Mouse (Mus musculus) limb, embryonic 10.5 days (tissue): ENCODE data around the gene Neu1. TPM values are rescaled to one million over a fixed set of nuclear protein-coding genes. Genes with fewer than 3 reads are reported as not detected.
A peak's percentile ranks its signal among the peaks of the same experiment; 100 is the strongest.
"Not testable (repeated sequence)": the region's sequence is repeated elsewhere in the genome, so short reads cannot be mapped to it uniquely, and the experiment has no call there.

ENCODE experiments used
- DNase-seq: peaks from one replicate; pipeline ENCODE4 v3.0.0-alpha.2; 2017; ENCODE audit warnings: low spot score
- H3K27ac ChIP-seq: fragments of 300-500 bp; sonication (generic); 2 replicates; pipeline ENCODE4 v1.5.1; 2016; ENCODE audit warnings: mild to moderate bottlenecking
- H3K27me3 ChIP-seq: fragments of 300-500 bp; sonication (generic); 2 replicates; pipeline ENCODE4 v1.6.1; 2016; ENCODE audit warnings: low read depth, mild to moderate bottlenecking; ENCODE audit not compliant: poor library complexity, severe bottlenecking
- H3K36me3 ChIP-seq: fragments of 300-500 bp; sonication (generic); 2 replicates; pipeline ENCODE4 v1.6.1; 2016; ENCODE audit warnings: mild to moderate bottlenecking, moderate library complexity
- H3K4me1 ChIP-seq: fragments of 300-500 bp; sonication (generic); 2 replicates; pipeline ENCODE4 v1.6.1; 2016
- H3K4me3 ChIP-seq: fragments of 300-500 bp; sonication (generic); 2 replicates; pipeline ENCODE4 v1.5.1; 2016; ENCODE audit warnings: mild to moderate bottlenecking, moderate library complexity
- H3K9me3 ChIP-seq: fragments of 300-500 bp; sonication (generic); replicated peaks from 2 replicates; pipeline ENCODE4 v1.6.1; 2016; ENCODE audit warnings: mild to moderate bottlenecking
- WGBS: fragments of 180-500 bp; shearing (Covaris S2); methylation state at CpG from one replicate; pipeline ENCODE4 v1.1.7; 2016; 5-methylcytosine and 5-hydroxymethylcytosine counted together
- polyA plus RNA-seq: library from polyadenylated mRNA; unstranded; fragments of >200 nt; fragmentation: Nextera tagmentation; extraction: Ambion mirVana; gene quantifications from 2 replicates; pipeline ENCODE4 v1.2.1, GENCODE M21; 2016

The Neu1 gene
- polyA plus RNA-seq, 1 experiment from 2014 or later = 16.1 TPM

GRCm38 (mm10) chr17:34896366-34896765, 34.7 kb upstream of the Neu1 start:
- H3K4me3 ChIP-seq = peak overlapping the region; percentile 99
- no peaks in the 10 kb centered on the region for H3K27me3 ChIP-seq
- peaks cover 27% of the 10 kb centered on the region for H3K36me3 ChIP-seq
- no peaks in the 10 kb centered on the region for H3K9me3 ChIP-seq
- no peak for DNase-seq
- 90% methylated on average over 17 of the region's 17 CpGs for WGBS
- peaks cover 56% of the 10 kb centered on the region for H3K4me1 ChIP-seq
- H3K27ac ChIP-seq = 0 out of 2 replicates have a peak overlapping the region, but pooled peaks have one; percentile 99

- 27% methylated on average over 10 of the region's 10 CpGs for WGBS
- peaks cover 38% of the 10 kb centered on the region for H3K36me3 ChIP-seq
- peak overlapping the region; percentile 100 for H3K27ac ChIP-seq
- no peaks in the 10 kb centered on the region for H3K27me3 ChIP-seq
- peaks cover 56% of the 10 kb centered on the region for H3K4me1 ChIP-seq
- DNase-seq = peak; percentile 46
- H3K9me3 ChIP-seq = no peaks in the 10 kb centered on the region
- peak overlapping the region; percentile 99 for H3K4me3 ChIP-seq
Measured at GRCm38 (mm10) chr17:34897373-34898159, 33.5 kb upstream of the Neu1 start.

- peak; percentile 90 for DNase-seq
- peak within 1 kb of the TSS; percentile 99 for H3K4me3 ChIP-seq
- H3K4me1 ChIP-seq = peaks cover 56% of the 10 kb centered on the region
- H3K27me3 ChIP-seq = no peaks in the 10 kb centered on the region
- no peaks in the 10 kb centered on the region for H3K9me3 ChIP-seq
- peak within 1 kb of the TSS; percentile 100 for H3K27ac ChIP-seq
- peaks cover 44% of the 10 kb centered on the region for H3K36me3 ChIP-seq
- under 1% methylated on average over 43 of the region's 44 CpGs for WGBS
Measured at GRCm38 (mm10) chr17:34898160-34898586, 32.9 kb upstream of the Neu1 start, which contains the start of the genes C2 and Ehmt2. Gene C2, minus strand, starts transcription at chr17:34898265. Gene Ehmt2, plus strand, starts transcription at chr17:34898469.

- peak overlapping the region; percentile 100 for H3K27ac ChIP-seq
- DNase-seq = peak; percentile 79
- WGBS = 1% methylated on average over 42 of the region's 47 CpGs
- H3K4me3 ChIP-seq = peak overlapping the region; percentile 99
- peaks cover 49% of the 10 kb centered on the region for H3K36me3 ChIP-seq
- H3K4me1 ChIP-seq = peaks cover 51% of the 10 kb centered on the region
- H3K27me3 ChIP-seq = no peaks in the 10 kb centered on the region
- H3K9me3 ChIP-seq = no peaks in the 10 kb centered on the region
Measured at GRCm38 (mm10) chr17:34898706-34899052, 32.4 kb upstream of the Neu1 start.

- DNase-seq = peak; percentile 60
- H3K27me3 ChIP-seq = no peaks in the 10 kb centered on the region
- WGBS = under 1% methylated on average over 43 of the region's 45 CpGs
- H3K36me3 ChIP-seq = peaks cover 55% of the 10 kb centered on the region
- peak overlapping the region; percentile 100 for H3K27ac ChIP-seq
- H3K4me1 ChIP-seq = peaks cover 46% of the 10 kb centered on the region
- H3K4me3 ChIP-seq = peak overlapping the region; percentile 99
- no peaks in the 10 kb centered on the region for H3K9me3 ChIP-seq
Measured at GRCm38 (mm10) chr17:34899053-34899889, 31.8 kb upstream of the Neu1 start.

- no peaks in the 10 kb centered on the region for H3K27me3 ChIP-seq
- peaks cover 61% of the 10 kb centered on the region for H3K36me3 ChIP-seq
- H3K27ac ChIP-seq = peak overlapping the region; percentile 100
- no peak for DNase-seq
- WGBS = 8% methylated on average over 5 of the region's 5 CpGs
- H3K9me3 ChIP-seq = no peaks in the 10 kb centered on the region
- peaks cover 46% of the 10 kb centered on the region for H3K4me1 ChIP-seq
- H3K4me3 ChIP-seq = peak overlapping the region; percentile 99
Measured at GRCm38 (mm10) chr17:34899890-34900243, 31.2 kb upstream of the Neu1 start.

GRCm38 (mm10) chr17:34900826-34901225, 30.2 kb upstream of the Neu1 start:
- H3K27ac ChIP-seq, H3K4me3 ChIP-seq, H3K9me3 ChIP-seq, DNase-seq, H3K27me3 ChIP-seq: not testable (repeated sequence)
- H3K36me3 ChIP-seq = peaks cover 63% of the 10 kb centered on the region
- peaks cover 36% of the 10 kb centered on the region for H3K4me1 ChIP-seq

- DNase-seq, H3K27me3 ChIP-seq, H3K27ac ChIP-seq, H3K9me3 ChIP-seq, H3K4me3 ChIP-seq: not testable (repeated sequence)
- WGBS = 93% methylated on average over 9 of the region's 10 CpGs
- H3K4me1 ChIP-seq = peaks cover 27% of the 10 kb centered on the region
- H3K36me3 ChIP-seq = peaks cover 63% of the 10 kb centered on the region
Measured at GRCm38 (mm10) chr17:34901948-34902347, 29.1 kb upstream of the Neu1 start.

- no peaks in the 10 kb centered on the region for H3K27me3 ChIP-seq
- H3K36me3 ChIP-seq = peaks cover 72% of the 10 kb centered on the region
- peaks cover 17% of the 10 kb centered on the region for H3K4me1 ChIP-seq
- WGBS = 93% methylated on average over 9 of the region's 9 CpGs
- DNase-seq = no peak
- no peaks in the 10 kb centered on the region for H3K9me3 ChIP-seq
- H3K27ac ChIP-seq = no peak overlapping the region
- H3K4me3 ChIP-seq = no peak overlapping the region
Measured at GRCm38 (mm10) chr17:34902895-34903294, 28.2 kb upstream of the Neu1 start.

GRCm38 (mm10) chr17:34910982-34911381, 20.1 kb upstream of the Neu1 start:
- Histone ChIP-seq H3K4me3 (peak overlapping the region; percentile 2; the same call in 1 of the 2 replicates), H3K9me3 (no peaks in the 10 kb centered on the region), H3K27ac (no peak overlapping the region), H3K27me3 (no peaks in the 10 kb centered on the region), H3K4me1 (peaks cover 20% of the 10 kb centered on the region), H3K36me3 (peaks cover 84% of the 10 kb centered on the region)
- DNase-seq = no peak
- 88% methylated on average over 10 of the region's 10 CpGs for WGBS

- H3K9me3 ChIP-seq = no peaks in the 10 kb centered on the region
- H3K4me3 ChIP-seq = no peak overlapping the region
- no peaks in the 10 kb centered on the region for H3K27me3 ChIP-seq
- peaks cover 74% of the 10 kb centered on the region for H3K36me3 ChIP-seq
- H3K4me1 ChIP-seq = peaks cover 20% of the 10 kb centered on the region
- DNase-seq = peak; percentile 86
- WGBS = 56% methylated on average over 5 of the region's 5 CpGs
- H3K27ac ChIP-seq = no peak overlapping the region
Measured at GRCm38 (mm10) chr17:34911945-34912351, 19.1 kb upstream of the Neu1 start.

GRCm38 (mm10) chr17:34913930-34914665, 17.0 kb upstream of the Neu1 start, which contains the start of gene Slc44a4:
Gene Slc44a4, plus strand, starts transcription at chr17:34914466.
- Histone ChIP-seq H3K4me1 (peaks cover 20% of the 10 kb centered on the region), H3K27me3 (no peaks in the 10 kb centered on the region), H3K27ac (peak within 1 kb of the TSS; percentile 61), H3K4me3 (peak within 1 kb of the TSS; percentile 20; the same call in 1 of the 2 replicates), H3K36me3 (peaks cover 53% of the 10 kb centered on the region), H3K9me3 (no peaks in the 10 kb centered on the region)
- WGBS = 33% methylated on average over 18 of the region's 18 CpGs
- DNase-seq = no peak
